Mouse (Mus musculus): ENCODE results near the gene B4galt4. TPM values are rescaled to one million over a fixed set of nuclear protein-coding genes. Genes with fewer than 3 reads are reported as not detected.

The B4galt4 gene
- polyA plus RNA-seq, 2 experiments, result 18.7 to 30.9 TPM

GRCm38 (mm10) chr16:38756177-38756503 lies 14.1 kb downstream of the B4galt4 start:
- Histone ChIP-seq H3K9ac (ENCODE audit: low read depth, low read length, severe bottlenecking) (no peak overlapping the region), H3K36me3 (ENCODE audit: control insufficient read depth, insufficient read depth, low read length) (peaks cover 27% of the 10 kb centered on the region), H3K4me3 (replicated peaks; ENCODE audit: low read length) (no peak overlapping the region), H3K27me3 (ENCODE audit: control insufficient read depth, insufficient read depth, low read length) (no peaks in the 10 kb centered on the region), H3K9me3 (ENCODE audit: control insufficient read depth, low read length) (no peaks in the 10 kb centered on the region), H3K4me1 (ENCODE audit: control insufficient read depth, insufficient read depth, low read length) (peaks cover 23% of the 10 kb centered on the region), H3K4me2 (replicated peaks; ENCODE audit: low read depth, low read length, severe bottlenecking) (no peak overlapping the region), H3K27ac (replicated peaks; ENCODE audit: low read depth, low read length) (no peak overlapping the region)
- no peak for TF ChIP-seq POLR2A (IDR thresholded peaks at IDR 0.05; ENCODE audit: borderline replicate concordance, extremely low read depth, insufficient read depth, insufficient read length)
- WGBS, result 18% methylated on average over 5 of the region's 5 CpGs
- no peak for ATAC-seq (ENCODE audit: low FRiP score, low read depth)
- DNase-seq (ENCODE audit: low spot score), result no peak

GRCm38 (mm10) chr16:38756572-38756971 lies 14.5 kb downstream of the B4galt4 start:
- peaks cover 27% of the 10 kb centered on the region for H3K36me3 ChIP-seq (ENCODE audit: control insufficient read depth, insufficient read depth, low read length)
- no peak for DNase-seq (ENCODE audit: low spot score)
- 54% methylated on average over 4 of the region's 4 CpGs for WGBS

GRCm38 (mm10) chr16:38757626-38758025 lies 15.6 kb downstream of the B4galt4 start:
- Histone ChIP-seq H3K4me2 (replicated peaks; ENCODE audit: low read depth, low read length, severe bottlenecking) (no peak overlapping the region), H3K9me3 (ENCODE audit: control insufficient read depth, low read length) (no peaks in the 10 kb centered on the region), H3K27ac (replicated peaks; ENCODE audit: low read depth, low read length) (no peak overlapping the region), H3K4me3 (replicated peaks; ENCODE audit: low read length) (no peak overlapping the region), H3K9ac (ENCODE audit: low read depth, low read length, severe bottlenecking) (no peak overlapping the region), H3K27me3 (ENCODE audit: control insufficient read depth, insufficient read depth, low read length) (no peaks in the 10 kb centered on the region), H3K4me1 (ENCODE audit: control insufficient read depth, insufficient read depth, low read length) (peaks cover 21% of the 10 kb centered on the region), H3K36me3 (ENCODE audit: control insufficient read depth, insufficient read depth, low read length) (peaks cover 27% of the 10 kb centered on the region)
- no peak for TF ChIP-seq POLR2A (IDR thresholded peaks at IDR 0.05; ENCODE audit: borderline replicate concordance, extremely low read depth, insufficient read depth, insufficient read length)
- no peak for ATAC-seq (ENCODE audit: low FRiP score, low read depth)
- no peak for DNase-seq (ENCODE audit: low spot score)
- WGBS, result 94% methylated on average over 19 of the region's 19 CpGs

More at GRCm38 (mm10) chr16:38756572-38756971, 14.5 kb downstream of the B4galt4 start:
- no peak overlapping the region for H3K9ac ChIP-seq (ENCODE audit: low read depth, low read length, severe bottlenecking)
- peaks cover 23% of the 10 kb centered on the region for H3K4me1 ChIP-seq (ENCODE audit: control insufficient read depth, insufficient read depth, low read length)
- H3K27ac ChIP-seq (replicated peaks; ENCODE audit: low read depth, low read length), result no peak overlapping the region
- H3K27me3 ChIP-seq (ENCODE audit: control insufficient read depth, insufficient read depth, low read length), result no peaks in the 10 kb centered on the region
- H3K9me3 ChIP-seq (ENCODE audit: control insufficient read depth, low read length), result no peaks in the 10 kb centered on the region
- no peak overlapping the region for H3K4me3 ChIP-seq (replicated peaks; ENCODE audit: low read length)
- no peak overlapping the region for H3K4me2 ChIP-seq (replicated peaks; ENCODE audit: low read depth, low read length, severe bottlenecking)
- ATAC-seq (ENCODE audit: low FRiP score, low read depth), result no peak
- no peak for TF ChIP-seq POLR2A (IDR thresholded peaks at IDR 0.05; ENCODE audit: borderline replicate concordance, extremely low read depth, insufficient read depth, insufficient read length)

- H3K4me2 ChIP-seq (replicated peaks; ENCODE audit: low read depth, low read length, severe bottlenecking), result no peak overlapping the region
- peaks cover 33% of the 10 kb centered on the region for H3K36me3 ChIP-seq (ENCODE audit: control insufficient read depth, insufficient read depth, low read length)
- H3K4me3 ChIP-seq (replicated peaks; ENCODE audit: low read length), result no peak overlapping the region
- no peak overlapping the region for H3K27ac ChIP-seq (replicated peaks; ENCODE audit: low read depth, low read length)
- no peak for DNase-seq (ENCODE audit: low spot score)
- no peak for ATAC-seq (ENCODE audit: low FRiP score, low read depth)
- no peak for TF ChIP-seq POLR2A (IDR thresholded peaks at IDR 0.05; ENCODE audit: borderline replicate concordance, extremely low read depth, insufficient read depth, insufficient read length)
- H3K27me3 ChIP-seq (ENCODE audit: control insufficient read depth, insufficient read depth, low read length), result no peaks in the 10 kb centered on the region
- WGBS, result 76% methylated on average over 12 of the region's 12 CpGs
- H3K9me3 ChIP-seq (ENCODE audit: control insufficient read depth, low read length), result no peaks in the 10 kb centered on the region
- H3K4me1 ChIP-seq (ENCODE audit: control insufficient read depth, insufficient read depth, low read length), result peaks cover 15% of the 10 kb centered on the region
- no peak overlapping the region for H3K9ac ChIP-seq (ENCODE audit: low read depth, low read length, severe bottlenecking)
These were observed 16.2 kb downstream of the B4galt4 start for GRCm38 (mm10) chr16:38758104-38758861.

- DNase-seq (ENCODE audit: low spot score), result no peak
These were observed 18.2 kb downstream of the B4galt4 start for GRCm38 (mm10) chr16:38760239-38760638.

More at GRCm38 (mm10) chr16:38760239-38760638, 18.2 kb downstream of the B4galt4 start:
- Histone ChIP-seq H3K27ac (replicated peaks; ENCODE audit: low read depth, low read length) (no peak overlapping the region), H3K36me3 (ENCODE audit: control insufficient read depth, insufficient read depth, low read length) (peaks cover 41% of the 10 kb centered on the region), H3K4me2 (replicated peaks; ENCODE audit: low read depth, low read length, severe bottlenecking) (no peak overlapping the region), H3K27me3 (ENCODE audit: control insufficient read depth, insufficient read depth, low read length) (no peaks in the 10 kb centered on the region), H3K9ac (ENCODE audit: low read depth, low read length, severe bottlenecking) (no peak overlapping the region), H3K4me1 (ENCODE audit: control insufficient read depth, insufficient read depth, low read length) (peaks cover 9% of the 10 kb centered on the region), H3K4me3 (replicated peaks; ENCODE audit: low read length) (no peak overlapping the region), H3K9me3 (ENCODE audit: control insufficient read depth, low read length) (no peaks in the 10 kb centered on the region)
- no peak for TF ChIP-seq POLR2A (IDR thresholded peaks at IDR 0.05; ENCODE audit: borderline replicate concordance, extremely low read depth, insufficient read depth, insufficient read length)
- 87% methylated on average over 5 of the region's 5 CpGs for WGBS
- ATAC-seq (ENCODE audit: low FRiP score, low read depth), result no peak

Data from limb, embryonic 14.5 days (tissue).